Mouse (Mus musculus): ENCODE data around the gene Arnt2. TPM values are rescaled to one million over a fixed set of nuclear protein-coding genes. Genes with fewer than 3 reads are reported as not detected.
A peak's percentile ranks its signal among the peaks of the same experiment; 100 is the strongest.

Gene Arnt2
- total RNA-seq, 4 experiments from 2014 or later: 149 to 171 (median 168) TPM

DNA sequence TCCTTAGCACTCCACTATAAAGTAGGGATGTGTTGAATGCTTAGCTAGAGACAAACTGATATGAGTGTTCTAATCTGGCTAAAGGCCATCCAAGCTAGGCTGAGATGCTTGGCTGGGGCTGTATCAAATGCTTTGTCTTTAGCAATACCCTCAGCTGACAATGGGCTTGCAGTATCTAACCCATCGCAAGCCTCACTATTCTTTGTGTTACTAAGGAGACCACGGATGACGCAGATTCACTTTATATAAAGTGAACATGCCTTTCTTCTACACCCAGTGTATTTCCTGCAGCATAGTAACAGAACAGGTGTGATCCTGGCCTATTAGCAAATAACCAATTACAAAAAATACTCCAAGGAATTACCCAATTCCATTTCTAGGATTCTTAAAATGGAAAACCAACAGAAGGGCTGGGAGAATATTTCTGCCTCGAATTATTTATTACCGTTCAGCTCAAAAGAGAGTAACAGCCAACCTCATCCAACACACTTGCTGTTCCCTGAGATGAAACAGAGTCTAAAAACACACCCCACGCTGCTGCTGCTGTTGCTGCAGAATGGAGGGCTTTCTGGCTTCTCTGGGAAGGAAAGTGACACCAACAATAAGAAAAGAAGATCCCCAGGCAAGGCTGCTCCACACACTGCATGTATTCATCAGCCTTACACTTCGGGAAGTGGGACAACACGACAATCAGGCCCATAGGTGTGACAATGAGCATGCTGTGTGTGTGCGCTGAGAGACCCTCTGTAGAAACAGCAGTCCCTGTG, 61.6 kb downstream of the Arnt2 start:
- DNase-seq (ENCODE audit: low spot score in 2 of 2): no peak

DNA sequence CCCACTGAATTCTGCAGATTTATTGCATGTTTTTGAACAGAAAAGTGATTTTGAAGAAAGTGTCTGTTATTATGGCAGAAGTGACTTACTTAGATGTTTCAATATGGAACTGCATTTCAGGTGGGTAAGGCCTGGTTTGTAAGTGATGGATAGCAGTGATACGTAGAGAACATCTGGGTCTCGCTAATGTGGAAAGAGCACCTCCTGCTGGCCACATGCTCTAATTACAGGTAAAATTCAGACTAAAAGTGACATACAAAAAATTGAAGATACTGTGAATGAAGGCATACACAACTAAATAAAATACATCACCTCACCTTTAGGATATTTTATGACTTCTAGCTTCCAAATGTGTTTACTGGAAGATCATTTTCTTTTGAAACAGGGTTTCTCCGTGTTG, 66.8 kb downstream of the Arnt2 start:
- no peak for DNase-seq (ENCODE audit: low spot score in 2 of 2)

GRCm38 (mm10) chr7:84341001-84341400, 69.0 kb downstream of the Arnt2 start:
- DNase-seq (ENCODE audit: low spot score in 2 of 2): no peak

GRCm38 (mm10) chr7:84339186-84339585, 70.8 kb downstream of the Arnt2 start:
- DNase-seq (ENCODE audit: low spot score in 2 of 2): no peak

DNA sequence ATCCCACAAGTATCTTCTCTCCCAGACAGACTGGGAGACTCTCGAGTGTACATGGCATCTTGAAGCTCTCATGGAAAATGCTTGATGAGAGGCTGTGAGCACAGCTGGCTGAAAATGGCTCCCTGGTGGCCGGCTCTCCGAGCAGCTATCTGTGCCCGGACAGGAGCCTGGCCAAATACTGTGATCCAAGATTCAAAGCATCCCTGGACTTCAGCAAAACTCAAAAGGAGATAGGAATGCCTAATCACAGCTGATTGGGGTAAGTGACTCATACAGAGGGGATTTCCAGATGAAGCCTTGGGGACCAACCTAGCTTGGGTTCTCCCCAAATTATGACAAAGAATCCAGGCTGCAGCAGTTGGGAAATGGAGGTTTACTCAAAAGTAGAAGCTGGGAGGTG, 72.2 kb downstream of the Arnt2 start:
- DNase-seq (ENCODE audit: low spot score in 2 of 2): no peak

- no peak for DNase-seq (ENCODE audit: low spot score in 2 of 2)
These were observed 73.1 kb downstream of the Arnt2 start for GRCm38 (mm10) chr7:84336907-84337306.

- DNase-seq (ENCODE audit: low spot score in 2 of 2): no peak
These were observed 73.4 kb downstream of the Arnt2 start for GRCm38 (mm10) chr7:84336580-84336886.

- no peak for DNase-seq (ENCODE audit: low spot score in 2 of 2)
These were observed 74.0 kb downstream of the Arnt2 start for GRCm38 (mm10) chr7:84335766-84336579.

DNA sequence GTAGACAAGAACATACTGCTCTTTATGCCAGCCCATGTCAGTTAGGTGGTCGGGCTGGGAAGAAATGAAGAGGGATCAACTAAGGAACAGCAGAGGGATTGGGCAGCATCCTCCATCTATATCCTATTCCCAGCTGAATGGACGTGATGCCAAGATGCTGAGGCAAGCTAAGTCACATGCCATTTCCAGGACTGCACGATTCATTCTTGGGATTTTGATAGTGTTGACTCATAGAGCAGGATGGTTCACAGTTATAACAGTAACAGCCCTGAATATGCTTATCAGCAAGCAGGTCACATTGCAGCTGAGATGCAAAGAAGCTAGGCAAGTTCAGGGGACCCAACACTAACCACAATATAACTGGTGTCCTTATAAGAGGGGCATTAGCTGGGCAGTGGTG, 76.0 kb downstream of the Arnt2 start:
- DNase-seq (ENCODE audit: low spot score in 2 of 2): no peak

GRCm38 (mm10) chr7:84332295-84333168, 77.4 kb downstream of the Arnt2 start:
- DNase-seq (ENCODE audit: low spot score in 2 of 2): no peak

DNA sequence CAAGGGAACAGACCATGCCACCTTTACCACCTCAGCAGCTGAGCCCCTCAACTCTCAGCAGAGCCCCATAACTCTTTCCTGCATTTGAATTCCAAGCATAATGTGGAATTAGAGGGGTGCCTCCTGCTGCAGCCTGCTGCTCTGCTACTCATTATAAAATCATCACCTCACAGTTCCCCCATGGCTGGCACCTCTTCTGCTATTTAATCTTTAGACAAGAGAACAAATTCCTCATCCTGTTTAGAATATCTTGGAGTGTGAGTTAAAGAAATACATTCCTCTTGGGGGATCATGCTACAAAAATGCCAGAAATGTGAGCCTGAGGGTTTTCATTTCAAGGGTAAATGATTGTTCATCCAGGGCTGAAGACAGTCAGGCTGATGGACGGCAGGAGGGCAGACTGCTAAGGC, 80.8 kb downstream of the Arnt2 start:
- DNase-seq (ENCODE audit: low spot score in 2 of 2): no peak

- no peak for DNase-seq (ENCODE audit: low spot score in 2 of 2)
These were observed 81.2 kb downstream of the Arnt2 start for GRCm38 (mm10) chr7:84328770-84329169.

GRCm38 (mm10) chr7:84325570-84326328, 84.2 kb downstream of the Arnt2 start:
- DNase-seq (ENCODE audit: low spot score in 2 of 2): no peak

- DNase-seq (ENCODE audit: low spot score in 2 of 2): no peak
These were observed 88.4 kb downstream of the Arnt2 start for GRCm38 (mm10) chr7:84321542-84321941.

DNA sequence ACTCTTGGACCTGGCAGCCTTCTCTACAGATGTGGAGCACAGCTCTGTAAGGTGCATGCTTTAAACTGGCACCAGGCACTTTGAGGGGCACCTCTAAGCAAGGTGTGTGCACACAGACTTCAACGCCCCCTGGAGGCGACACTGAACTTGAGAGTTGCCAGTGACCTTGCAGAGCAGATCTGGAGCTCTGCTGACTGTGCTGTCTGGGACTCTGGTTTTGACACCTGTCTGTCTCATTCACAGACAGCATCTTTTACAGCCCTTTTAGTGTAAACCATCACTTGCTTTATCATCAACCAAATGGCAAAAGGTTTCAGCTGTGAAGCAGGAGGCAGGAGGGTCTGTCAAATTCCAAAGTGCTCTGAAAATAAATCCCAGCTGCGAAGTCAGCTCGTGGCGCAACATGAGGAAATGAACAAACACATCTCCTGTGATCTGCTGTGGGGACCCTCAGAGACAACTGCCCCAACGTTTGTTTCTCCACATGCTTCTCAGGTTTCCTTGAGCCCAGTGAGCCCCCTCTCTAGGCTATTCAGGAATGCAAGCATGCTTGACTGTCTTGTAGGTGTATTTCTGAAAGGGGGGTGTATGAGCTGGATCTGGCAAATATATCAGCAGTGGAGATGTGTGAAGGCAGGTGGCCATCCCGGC, 94.5 kb downstream of the Arnt2 start:
- DNase-seq (ENCODE audit: low spot score in 2 of 2): no peak

DNA sequence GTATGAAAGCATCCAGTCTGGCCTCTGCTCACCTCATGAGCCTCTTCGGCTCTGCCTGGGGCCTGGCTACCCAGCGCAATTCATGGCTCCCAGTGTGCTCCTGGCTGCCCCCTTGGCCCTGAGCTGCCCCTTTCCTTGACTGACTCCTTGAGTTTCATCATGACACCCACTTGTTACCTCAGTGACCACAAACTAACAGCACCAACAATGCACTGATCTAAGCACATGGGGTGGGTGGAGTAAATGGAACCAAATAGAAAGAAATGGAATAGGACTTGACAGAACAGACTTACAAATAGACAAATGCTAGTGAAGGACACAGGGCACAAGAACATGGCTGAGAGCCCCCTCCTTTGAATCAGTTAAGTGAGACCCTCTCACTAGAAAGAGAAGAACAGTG, 95.2 kb downstream of the Arnt2 start:
- no peak for DNase-seq (ENCODE audit: low spot score in 2 of 2)

DNA sequence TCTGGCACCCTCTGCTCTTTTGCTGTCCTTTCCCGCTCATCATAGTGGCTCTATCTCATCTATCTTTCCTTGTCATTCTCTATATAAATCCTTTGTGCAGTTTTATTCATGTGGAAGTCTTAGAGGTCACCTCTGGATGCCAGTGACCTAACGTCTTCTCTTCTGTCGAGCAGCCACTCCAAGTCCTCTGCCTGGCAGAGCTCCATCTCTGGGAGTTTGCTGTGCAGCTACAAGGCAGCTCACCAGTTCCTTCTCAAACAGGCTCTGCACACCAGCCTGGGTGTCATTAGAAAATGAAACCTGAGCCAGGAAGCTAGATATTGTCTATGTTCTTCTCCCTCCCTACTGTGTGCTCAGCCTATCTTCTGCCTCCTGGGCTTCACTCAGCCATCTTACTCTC, 98.4 kb downstream of the Arnt2 start:
- no peak for DNase-seq (ENCODE audit: low spot score in 2 of 2)

- no peak for DNase-seq (ENCODE audit: low spot score in 2 of 2)
These were observed 99.1 kb downstream of the Arnt2 start for GRCm38 (mm10) chr7:84310909-84311311.

DNA sequence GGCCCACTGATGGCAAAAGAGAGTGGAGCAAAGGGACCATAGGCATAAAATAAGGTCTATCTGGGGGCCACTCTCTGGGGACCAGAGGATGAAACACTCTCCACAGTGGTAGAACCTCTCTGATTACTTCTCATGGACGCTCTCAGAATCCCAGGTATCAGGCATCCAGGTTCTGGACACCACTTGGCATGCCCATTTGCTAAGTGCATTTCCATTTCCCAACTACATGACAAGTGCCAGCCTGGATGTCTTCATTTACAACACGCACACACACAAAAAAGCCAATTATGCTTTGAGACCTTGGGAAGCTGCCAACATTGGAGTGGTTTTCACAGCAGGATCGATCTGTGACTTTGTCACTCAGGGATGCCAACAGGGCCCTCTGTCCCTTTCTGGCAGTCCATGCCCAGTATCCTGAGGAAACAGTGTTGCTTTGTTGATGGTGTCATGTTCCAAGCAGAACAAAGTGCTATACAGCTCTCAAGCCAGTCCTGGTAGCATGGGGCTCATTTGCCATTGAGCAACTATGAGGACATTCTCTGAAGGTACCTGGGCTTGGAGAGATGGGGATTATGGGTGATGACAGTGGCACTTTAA, 102.5 kb downstream of the Arnt2 start:
- DNase-seq (ENCODE audit: low spot score in 2 of 2): peak; percentile 31 to 45

- no peak for DNase-seq (ENCODE audit: low spot score in 2 of 2)
These were observed 109.7 kb downstream of the Arnt2 start for GRCm38 (mm10) chr7:84300261-84300660.
